Mouse (Mus musculus) midbrain, embryonic 14.5 days (tissue): Measurements from ENCODE around the gene Hist1h2bc. TPM values are rescaled to one million over a fixed set of nuclear protein-coding genes. Genes with fewer than 3 reads are reported as not detected.
"Not testable (repeated sequence)": the region's sequence is repeated elsewhere in the genome, so short reads cannot be mapped to it uniquely, and the experiment has no call there.

Source experiments
- ATAC-seq: fragments of 200-750 bp; cut with Nextera tagmentation; 2 replicates; pipeline ENCODE4 v1.8.0; 2017; ENCODE audit warnings: moderate number of reproducible peaks, moderate library complexity; ENCODE audit not compliant: low FRiP score, low TSS enrichment
- DNase-seq: peaks from one replicate; pipeline ENCODE4 v3.0.0-alpha.2; 2015
- H3K27ac ChIP-seq: fragments of 300-500 bp; sonication (generic); replicated peaks from 2 replicates; pipeline ENCODE4 v1.5.1; 2014; ENCODE audit warnings: mild to moderate bottlenecking, low read depth, low read length, moderate library complexity
- H3K27me3 ChIP-seq: fragments of 300-500 bp; sonication (generic); 2 replicates; pipeline ENCODE4 v1.6.1; 2014; ENCODE audit warnings: low read length, control low read depth, mixed read lengths; ENCODE audit not compliant: control insufficient read depth, insufficient read depth
- H3K36me3 ChIP-seq: fragments of 300-500 bp; sonication (generic); 2 replicates; pipeline ENCODE4 v1.6.1; 2014; ENCODE audit warnings: low read length, control low read depth; ENCODE audit not compliant: control insufficient read depth, insufficient read depth
- H3K4me1 ChIP-seq: fragments of 300-500 bp; sonication (generic); 2 replicates; pipeline ENCODE4 v1.6.1; 2014; ENCODE audit warnings: mild to moderate bottlenecking, antibody characterized with exemption, low read length, control low read depth; ENCODE audit not compliant: control insufficient read depth, insufficient read depth
- H3K4me2 ChIP-seq: fragments of 300-500 bp; sonication (generic); 2 replicates; pipeline ENCODE4 v1.6.1; 2014; ENCODE audit warnings: mild to moderate bottlenecking, low read length, moderate library complexity
- H3K4me3 ChIP-seq: fragments of 300-500 bp; sonication (generic); replicated peaks from 2 replicates; pipeline ENCODE4 v1.5.1; 2014; ENCODE audit warnings: low read depth, low read length
- H3K9ac ChIP-seq: fragments of 300-500 bp; sonication (generic); replicated peaks from 2 replicates; pipeline ENCODE4 v1.6.1; 2014; ENCODE audit warnings: mild to moderate bottlenecking, low read length, moderate library complexity
- H3K9me3 ChIP-seq: fragments of 300-500 bp; sonication (generic); 2 replicates; pipeline ENCODE4 v1.6.1; 2016; ENCODE audit warnings: low read length, control low read depth, mixed read lengths; ENCODE audit not compliant: control insufficient read depth
- WGBS: fragments of 180-500 bp; shearing (Covaris S2); extraction: QIAGEN DNeasy Blood & Tissue Kit; methylation state at CpG from one replicate; pipeline ENCODE4 v1.1.7; 2014; 5-methylcytosine and 5-hydroxymethylcytosine counted together
- polyA plus RNA-seq: library from polyadenylated mRNA; unstranded; fragments of >200 nt; fragmentation: Nextera tagmentation; extraction: Ambion mirVana; gene quantifications from 2 replicates; pipeline ENCODE4 v1.2.1, GENCODE M21; 2014

The Hist1h2bc gene
- 13.1 and 17.3 TPM in 2 replicates for polyA plus RNA-seq

DNA sequence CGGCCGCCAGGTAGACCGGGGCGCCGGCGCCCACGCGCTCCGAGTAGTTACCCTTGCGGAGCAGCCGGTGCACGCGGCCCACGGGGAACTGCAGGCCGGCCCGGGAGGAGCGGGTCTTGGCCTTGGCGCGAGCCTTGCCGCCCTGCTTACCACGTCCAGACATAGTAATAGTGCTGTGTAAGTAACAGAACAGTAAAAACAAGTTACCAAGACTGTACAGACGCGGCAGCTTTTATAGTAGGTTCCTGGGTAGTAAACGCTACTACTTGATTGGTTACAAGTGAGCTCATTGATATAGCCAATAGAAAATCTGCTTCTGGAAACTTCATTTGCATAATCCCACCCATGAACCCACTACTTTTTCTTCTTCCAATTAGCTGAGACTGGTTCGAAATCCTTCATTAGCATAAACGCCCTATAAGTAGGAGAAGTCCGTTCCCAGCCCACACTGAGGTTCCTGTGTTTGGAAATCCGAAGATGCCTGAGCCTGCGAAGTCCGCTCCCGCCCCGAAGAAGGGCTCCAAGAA is at the start of gene Hist1h2bc, which contains the start of gene Hist1h2ac:
Gene Hist1h2bc, plus strand, starts transcription at position 445 of the 527 bp plus-strand sequence.
Gene Hist1h2ac, minus strand, starts transcription at position 194 of the 527 bp plus-strand sequence.
- under 1% methylated on average over 30 of the region's 32 CpGs for WGBS
- Histone ChIP-seq H3K4me1 (peaks cover 22% of the 10 kb centered on the region), H3K4me2 (peak within 1 kb of the TSS; percentile 68), H3K27me3 (no peaks in the 10 kb centered on the region), H3K9ac (peak within 1 kb of the TSS; percentile 53), H3K4me3 (peak within 1 kb of the TSS; percentile 48), H3K27ac (peak within 1 kb of the TSS; percentile 93), H3K36me3 (no peaks in the 10 kb centered on the region), H3K9me3 (no peaks in the 10 kb centered on the region)
- DNase-seq, result peak; percentile 96
- ATAC-seq, result peak; percentile 98

DNA sequence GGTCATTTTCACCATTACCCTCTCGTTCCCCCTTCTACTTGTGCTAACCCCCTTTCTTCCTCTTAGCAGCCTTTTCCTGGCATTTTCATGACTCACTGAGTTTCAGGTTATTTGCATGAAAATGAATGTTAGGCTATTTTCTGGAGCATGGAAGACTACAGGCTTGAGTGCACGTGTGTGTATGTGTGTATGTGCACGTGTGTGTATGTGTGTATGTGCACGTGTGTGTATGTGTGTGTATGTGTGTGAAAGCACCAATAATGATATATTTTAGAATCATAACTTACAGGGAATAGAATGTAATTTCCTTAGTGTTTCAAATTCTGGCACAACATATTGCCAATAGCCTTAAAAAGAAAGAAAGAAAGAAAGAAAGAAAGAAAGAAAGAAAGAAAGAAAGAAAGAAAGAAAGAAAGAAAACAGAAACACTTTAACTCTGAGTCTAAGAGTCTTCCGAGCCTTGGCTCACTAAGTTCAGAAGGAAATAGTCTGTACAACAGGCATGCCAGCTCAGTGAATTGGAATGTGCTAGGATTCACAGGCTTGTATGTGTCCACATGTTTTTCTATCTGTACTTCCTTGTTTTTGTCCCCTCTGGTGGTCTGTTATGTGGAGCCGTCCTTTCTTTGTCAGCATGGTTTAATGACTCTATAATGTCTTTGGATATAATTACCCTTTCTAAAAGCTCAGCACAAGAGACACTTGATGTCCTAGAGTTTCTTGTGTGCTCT is 24.2 kb upstream of the Hist1h2bc start:
- H3K27me3 ChIP-seq, result no peaks in the 10 kb centered on the region
- H3K4me3 ChIP-seq, result no peak overlapping the region
- no peak overlapping the region for H3K27ac ChIP-seq
- no peaks in the 10 kb centered on the region for H3K9me3 ChIP-seq
- H3K36me3 ChIP-seq, result no peaks in the 10 kb centered on the region
- no peak overlapping the region for H3K9ac ChIP-seq
- no peak overlapping the region for H3K4me2 ChIP-seq
- 77% methylated on average over 6 of the region's 6 CpGs for WGBS
- H3K4me1 ChIP-seq, result no peaks in the 10 kb centered on the region
- no peak for ATAC-seq
- no peak for DNase-seq

DNA sequence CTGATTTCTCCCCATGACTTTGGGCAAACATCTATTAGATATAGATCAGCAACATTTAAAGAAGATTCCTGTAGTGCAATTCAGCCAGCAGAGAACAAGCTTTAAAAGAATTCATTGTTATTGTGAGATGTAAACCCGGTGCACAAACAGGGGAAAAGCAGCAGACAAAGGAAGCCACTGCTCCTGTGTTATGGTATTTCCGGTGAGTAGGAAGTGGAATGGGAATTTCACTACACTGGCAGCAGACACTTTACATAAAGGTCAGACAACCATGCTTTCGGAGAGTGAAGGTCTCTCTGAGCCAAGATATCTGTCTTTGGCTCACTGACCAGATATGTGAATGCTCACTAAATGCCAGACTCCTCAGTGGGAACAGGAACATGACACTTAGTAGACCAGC is 21.5 kb upstream of the Hist1h2bc start:
- no peak overlapping the region for H3K9ac ChIP-seq
- H3K4me1 ChIP-seq, result no peaks in the 10 kb centered on the region
- ATAC-seq (no peak), DNase-seq (no peak)
- no peaks in the 10 kb centered on the region for H3K27me3 ChIP-seq
- H3K4me3 ChIP-seq, result no peak overlapping the region
- no peaks in the 10 kb centered on the region for H3K9me3 ChIP-seq
- no peak overlapping the region for H3K27ac ChIP-seq
- H3K36me3 ChIP-seq, result no peaks in the 10 kb centered on the region
- WGBS, result 77% methylated on average over 3 of the region's 3 CpGs
- no peak overlapping the region for H3K4me2 ChIP-seq

DNA sequence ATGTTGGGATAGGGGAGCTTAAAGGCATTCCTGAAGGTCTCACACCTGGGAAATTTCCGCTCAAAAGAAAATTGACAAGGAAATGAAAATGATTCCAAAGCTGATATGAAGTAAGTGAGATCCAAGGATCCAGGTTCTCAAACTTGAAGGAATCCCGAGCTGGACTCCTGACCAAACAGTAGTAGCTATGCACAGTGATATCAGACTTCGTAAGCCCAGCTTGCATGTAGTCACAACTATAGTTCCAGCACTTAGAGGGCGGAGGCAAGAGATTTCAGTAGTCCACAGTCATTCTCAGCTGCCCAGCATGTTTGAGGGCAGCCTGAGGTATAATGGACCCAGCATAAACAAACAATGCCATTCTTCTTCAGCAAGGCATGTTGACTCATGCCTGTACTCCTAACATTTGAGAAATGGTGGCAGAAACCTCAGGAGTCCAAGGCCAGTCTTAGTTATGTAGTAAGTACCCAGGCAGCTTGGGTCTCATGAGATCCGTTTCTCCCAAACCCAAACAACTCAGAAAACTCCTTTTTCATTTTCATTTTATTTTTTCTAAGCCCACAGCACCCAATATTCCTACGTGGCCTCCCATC is 1.9 kb upstream of the Hist1h2bc start:
- DNase-seq (no peak), ATAC-seq (no peak)
- Histone ChIP-seq H3K27ac (no peak overlapping the region), H3K4me1 (peaks cover 22% of the 10 kb centered on the region), H3K4me3 (no peak overlapping the region), H3K4me2 (no peak overlapping the region), H3K9me3 (no peaks in the 10 kb centered on the region), H3K9ac (no peak overlapping the region), H3K36me3 (no peaks in the 10 kb centered on the region), H3K27me3 (no peaks in the 10 kb centered on the region)
- whole genome bisulfite sequencing, result 92% methylated on average over 6 of the region's 6 CpGs

DNA sequence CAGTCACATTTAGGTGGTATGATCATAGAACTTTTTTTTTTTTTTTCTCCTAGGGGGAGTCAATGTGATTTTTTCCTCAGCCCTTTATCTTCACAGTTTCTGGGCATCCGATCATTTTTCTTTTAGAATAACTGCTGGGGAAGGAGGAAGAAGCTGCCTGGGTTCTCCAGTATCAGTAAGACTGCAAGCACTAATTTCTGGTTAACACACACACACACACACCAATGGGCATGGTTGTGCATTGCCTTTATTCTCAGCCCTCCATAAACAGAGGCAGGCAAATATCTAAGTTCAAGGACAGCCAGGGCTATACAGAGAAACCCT is 1.4 kb upstream of the Hist1h2bc start:
- Histone ChIP-seq H3K27me3 (no peaks in the 10 kb centered on the region), H3K4me2 (peak overlapping the region; percentile 68), H3K36me3 (no peaks in the 10 kb centered on the region), H3K4me3 (0 out of 2 replicates have a peak overlapping the region, but pooled peaks have one; percentile 48), H3K9me3 (no peaks in the 10 kb centered on the region), H3K9ac (peak overlapping the region; percentile 34; the same call in 1 of the 2 replicates), H3K27ac (peak overlapping the region; percentile 78), H3K4me1 (peaks cover 22% of the 10 kb centered on the region)
- DNase-seq (no peak), ATAC-seq (no peak)
- WGBS, result 54% methylated on average over 1 of the region's 1 CpGs

DNA sequence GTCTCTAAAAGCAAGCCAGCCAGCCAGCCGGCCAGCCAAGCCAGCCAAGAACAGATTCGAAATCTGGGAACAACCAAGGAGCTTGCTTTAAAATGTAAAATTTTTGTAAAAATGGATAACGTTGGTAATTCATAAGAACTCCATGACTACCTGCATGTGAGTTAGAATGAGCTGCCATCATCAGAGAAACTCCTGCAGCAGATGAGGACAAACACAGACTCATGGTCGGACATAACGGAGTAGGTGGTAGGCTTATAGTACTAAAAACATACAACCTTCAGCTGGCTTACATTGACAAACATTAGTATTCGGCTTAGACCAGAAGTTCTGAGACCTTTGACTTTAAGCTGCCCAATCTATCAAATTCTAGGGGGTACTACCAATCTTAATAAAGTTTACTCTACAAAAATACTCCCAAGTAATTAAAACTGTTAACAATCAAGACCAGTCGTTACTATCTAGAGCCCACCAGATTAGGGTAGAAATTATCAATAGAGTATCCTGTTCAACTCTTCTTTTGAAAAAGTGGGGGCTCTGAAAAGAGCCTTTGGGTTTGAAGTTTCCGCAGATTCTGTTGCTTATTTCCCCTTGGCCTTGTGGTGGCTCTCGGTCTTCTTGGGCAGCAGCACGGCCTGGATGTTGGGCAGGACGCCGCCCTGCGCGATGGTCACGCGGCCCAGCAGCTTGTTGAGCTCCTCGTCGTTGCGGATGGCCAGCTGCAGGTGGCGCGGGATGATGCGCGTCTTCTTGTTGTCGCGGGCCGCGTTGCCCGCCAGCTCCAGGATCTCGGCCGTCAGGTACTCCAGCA is 848 bp upstream of the Hist1h2bc start:
- ATAC-seq, result peak; percentile 52; the same call in 1 of the 2 replicates
- H3K9me3 ChIP-seq, H3K36me3 ChIP-seq, H3K27me3 ChIP-seq: not testable (repeated sequence)
- Histone ChIP-seq H3K4me2 (peak overlapping the region; percentile 68), H3K9ac (peak overlapping the region; percentile 34), H3K4me1 (peaks cover 22% of the 10 kb centered on the region), H3K4me3 (peak overlapping the region; percentile 48), H3K27ac (peak overlapping the region; percentile 78)
- DNase-seq, result peak; percentile 36
- WGBS, result 12% methylated on average over 12 of the region's 30 CpGs

DNA sequence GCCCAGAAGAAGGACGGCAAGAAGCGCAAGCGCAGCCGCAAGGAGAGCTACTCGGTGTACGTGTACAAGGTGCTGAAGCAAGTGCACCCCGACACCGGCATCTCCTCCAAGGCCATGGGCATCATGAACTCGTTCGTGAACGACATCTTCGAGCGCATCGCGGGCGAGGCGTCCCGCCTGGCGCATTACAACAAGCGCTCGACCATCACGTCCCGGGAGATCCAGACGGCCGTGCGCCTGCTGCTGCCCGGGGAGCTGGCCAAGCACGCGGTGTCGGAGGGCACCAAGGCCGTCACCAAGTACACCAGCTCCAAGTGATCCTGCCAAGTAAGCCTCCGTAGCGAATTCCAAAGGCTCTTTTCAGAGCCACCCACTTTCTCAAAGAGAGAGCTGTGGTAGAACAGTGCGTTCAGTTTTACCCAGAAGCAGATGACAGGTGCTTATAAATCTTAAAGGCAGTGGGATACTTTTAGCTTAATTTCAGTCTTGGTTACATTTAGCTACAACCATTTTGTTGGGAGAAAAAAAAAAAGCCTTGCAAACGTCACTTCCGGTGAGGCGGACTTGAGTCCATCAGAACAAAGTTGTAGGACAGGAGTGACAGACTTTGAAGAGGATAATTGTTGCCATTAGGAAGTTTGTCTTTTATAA is 421 bp downstream of the Hist1h2bc start:
- not testable (repeated sequence) for H3K27me3 ChIP-seq
- DNase-seq, result peak; percentile 92
- H3K27ac ChIP-seq, result peak overlapping the region; percentile 93

More for the DNA sequence above, 421 bp downstream of the Hist1h2bc start:
- not testable (repeated sequence) for H3K36me3 ChIP-seq, H3K9me3 ChIP-seq
- peak overlapping the region; percentile 53 for H3K9ac ChIP-seq
- under 1% methylated on average over 13 of the region's 37 CpGs for WGBS
- H3K4me1 ChIP-seq, result peaks cover 22% of the 10 kb centered on the region
- peak overlapping the region; percentile 48 for H3K4me3 ChIP-seq
- ATAC-seq, result peak; percentile 31
- H3K4me2 ChIP-seq, result peak overlapping the region; percentile 68
